Mouse (Mus musculus) layer of hippocampus, adult 2 months (tissue): ENCODE measurements at regions not wholly inside any gene's neighbourhood (a gene's known extent, or its start where the extent isn't known, plus 50 kb on each side); places are given as distances from the start of the nearest gene placed in this dataset.

Experiments used
- DNase-seq, 2 experiments: peaks; one replicate each; pipeline ENCODE4 v3.0.0; 2022; ENCODE audit warnings: low spot score in 2 of 2
- H3K27ac ChIP-seq: fragments of 200-600 bp; 2 replicates; pipeline ENCODE4 v1.8.1; 2022
- H3K4me3 ChIP-seq: fragments of 200-600 bp; 2 replicates; pipeline ENCODE4 v1.8.1; 2022; ENCODE audit warnings: mild to moderate bottlenecking
- CTCF ChIP-seq: fragments of 200-600 bp; conservative IDR thresholded peaks from 2 replicates; pipeline ENCODE4 v1.8.1; 2022; ENCODE audit warnings: antibody characterized with exemption, mild to moderate bottlenecking, moderate library complexity

DNA sequence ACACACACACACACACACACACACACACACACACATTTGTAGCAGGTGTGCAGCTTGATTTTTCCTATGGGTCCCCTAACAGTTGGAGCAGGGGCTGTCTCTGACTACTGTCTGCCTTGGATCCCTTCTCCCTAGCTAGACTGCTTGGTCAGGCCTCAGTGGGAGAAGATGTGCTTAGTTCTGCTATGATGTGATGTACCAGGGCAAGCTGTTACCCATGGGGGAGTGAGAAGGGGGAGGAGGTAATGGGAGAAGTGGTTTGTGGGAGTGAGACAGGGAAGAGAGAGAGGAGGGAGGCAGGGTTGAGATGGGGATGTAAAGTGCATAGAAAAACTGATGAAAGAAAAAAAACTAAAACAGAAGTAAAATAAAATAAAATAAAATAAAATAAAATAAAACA, 218.8 kb upstream of the Smarca2 start:
- H3K4me3 ChIP-seq = no peak overlapping the region
- TF ChIP-seq CTCF = no peak
- H3K27ac ChIP-seq = no peak overlapping the region
- DNase-seq = no peak

DNA sequence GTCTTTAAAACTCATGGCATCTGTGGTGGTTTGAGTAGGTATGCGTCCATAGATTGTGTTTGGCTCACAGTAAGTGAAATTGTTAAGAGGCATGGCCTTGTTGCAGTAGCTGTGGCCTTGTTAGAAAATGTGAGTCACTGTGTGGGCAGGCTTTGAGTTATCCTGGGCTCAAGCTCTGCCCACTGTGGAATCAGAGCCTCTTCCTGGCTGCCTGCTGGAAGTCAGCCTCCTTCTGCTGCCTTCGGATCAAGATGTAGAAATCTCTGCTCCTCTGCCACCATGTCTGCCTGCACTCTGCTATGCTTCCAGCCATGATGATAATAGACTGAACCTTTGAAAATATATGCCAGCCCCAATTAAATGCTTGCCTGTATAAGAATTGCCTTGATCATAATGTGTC, 192.2 kb upstream of the Smarca2 start:
- no peak for DNase-seq
- TF ChIP-seq CTCF = no peak

DNA sequence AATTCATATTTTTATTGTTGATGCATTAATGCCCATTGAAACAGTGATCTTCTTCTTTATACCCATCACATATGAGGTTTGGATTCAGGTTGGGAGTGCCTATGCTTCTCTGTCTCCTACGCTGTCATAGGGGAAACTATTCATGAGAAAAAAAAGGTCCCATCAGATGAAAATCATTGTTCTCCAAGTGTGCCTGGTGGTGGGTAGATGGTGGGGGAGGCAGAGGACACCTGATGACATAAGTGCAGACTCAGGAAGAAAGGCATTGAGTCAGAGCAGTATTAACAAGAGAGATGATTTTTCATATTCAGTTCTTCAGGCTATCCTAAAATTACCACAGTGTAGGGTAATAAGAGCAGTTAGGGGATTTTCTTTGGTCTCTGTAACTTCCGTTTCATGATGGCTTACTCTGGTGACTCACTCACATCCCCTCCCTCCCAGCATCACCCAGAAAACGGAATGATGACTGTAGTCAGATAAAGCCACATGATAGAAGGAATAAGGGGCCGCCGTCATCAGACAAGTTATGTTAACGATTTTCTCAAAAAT, 190.3 kb upstream of the Smarca2 start:
- no peak overlapping the region for H3K4me3 ChIP-seq
- H3K27ac ChIP-seq = no peak overlapping the region
- no peak for DNase-seq
- TF ChIP-seq CTCF = no peak

More for the DNA sequence above, 192.2 kb upstream of the Smarca2 start:
- Histone ChIP-seq H3K4me3 (no peak overlapping the region), H3K27ac (no peak overlapping the region)

DNA sequence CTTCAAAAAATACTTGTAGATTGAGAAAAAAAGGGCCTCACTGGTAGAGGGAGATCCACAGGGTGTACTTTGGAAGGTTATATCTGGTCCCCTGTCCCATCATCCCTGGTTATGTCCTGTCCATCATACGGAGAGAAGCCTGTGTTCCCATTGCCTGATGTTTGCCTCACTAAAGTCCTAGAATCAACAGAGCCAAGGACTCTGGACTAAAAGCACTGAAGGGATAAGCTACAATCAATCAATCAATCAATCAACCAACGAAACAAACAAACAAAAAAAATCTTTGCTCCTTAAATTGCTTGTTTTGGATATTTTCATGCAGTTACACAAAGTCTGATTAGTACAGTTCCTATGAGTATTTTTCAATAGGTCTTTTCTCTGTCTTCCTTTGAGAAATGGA, 185.1 kb upstream of the Smarca2 start:
- no peak for DNase-seq
- Histone ChIP-seq H3K27ac (no peak overlapping the region), H3K4me3 (no peak overlapping the region)

DNA sequence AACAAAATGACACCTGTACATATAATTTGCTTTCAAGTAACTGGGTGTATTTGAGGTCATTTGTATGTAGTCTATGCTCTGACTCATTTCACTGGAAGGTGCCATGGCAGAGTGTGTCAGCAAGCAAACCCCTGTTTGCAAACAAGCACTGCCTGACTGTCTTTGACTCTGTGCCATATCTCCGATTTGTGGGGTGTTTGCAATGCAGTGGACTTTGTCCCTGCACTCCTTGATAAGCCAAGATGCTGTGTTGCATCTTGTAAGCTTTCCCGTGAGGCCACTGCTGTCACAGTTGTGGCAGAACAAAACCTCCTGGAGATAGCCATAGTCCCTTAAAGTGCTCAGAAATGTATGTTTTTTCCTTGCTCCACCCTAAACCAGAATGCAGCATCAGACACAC, 165.7 kb upstream of the Smarca2 start:
- no peak for TF ChIP-seq CTCF
- DNase-seq = no peak
- Histone ChIP-seq H3K4me3 (no peak overlapping the region), H3K27ac (no peak overlapping the region)

More for the DNA sequence above, 185.1 kb upstream of the Smarca2 start:
- no peak for TF ChIP-seq CTCF

DNA sequence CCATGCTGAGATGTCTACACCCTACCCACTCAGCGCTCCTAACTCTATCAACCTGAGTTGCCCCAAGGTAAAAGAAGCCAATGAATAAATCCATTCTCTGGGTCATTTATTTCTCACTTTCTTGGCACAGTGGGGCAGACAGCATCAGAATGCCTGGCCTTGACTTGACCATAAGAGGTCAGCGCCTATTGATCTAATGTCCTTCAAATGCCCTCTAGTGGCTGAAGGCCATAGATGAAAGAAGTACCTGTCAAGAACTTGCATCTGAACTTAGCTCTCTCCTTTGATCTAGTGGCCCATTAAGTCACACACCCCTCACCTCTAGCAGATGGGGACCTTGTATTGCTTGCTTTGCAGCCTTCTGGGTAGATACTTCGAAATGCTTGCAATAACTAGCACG, 159.5 kb upstream of the Smarca2 start:
- Histone ChIP-seq H3K4me3 (no peak overlapping the region), H3K27ac (no peak overlapping the region)
- peak; percentile 74 for TF ChIP-seq CTCF
- no peak for DNase-seq

DNA sequence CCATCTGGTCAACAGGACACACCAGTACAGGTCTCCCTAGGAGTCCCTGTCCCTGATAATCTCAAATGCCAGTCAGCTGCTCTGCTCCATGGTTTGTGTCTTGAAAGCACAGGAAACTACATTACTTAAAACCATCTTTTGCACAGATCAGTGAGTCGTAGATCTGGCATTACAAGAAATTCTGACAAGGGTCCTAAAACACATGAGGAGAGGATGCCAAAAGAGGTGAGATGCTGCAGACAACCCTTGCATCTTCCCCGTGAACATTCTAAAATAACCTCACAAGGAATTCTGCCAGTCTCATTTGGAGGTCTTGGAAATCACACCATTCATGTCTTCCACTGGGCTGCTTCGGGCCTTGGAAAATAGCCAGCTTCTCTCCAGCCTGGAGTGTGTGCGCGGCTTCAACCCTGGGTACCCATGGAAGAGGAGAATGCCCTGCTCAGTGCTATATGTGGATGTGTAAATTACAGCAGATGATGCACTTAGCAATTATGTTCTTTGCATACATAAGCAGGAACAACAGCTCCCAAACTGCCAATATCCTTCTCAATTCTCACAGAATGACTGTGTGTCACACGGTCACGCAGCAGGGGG, 157.3 kb upstream of the Smarca2 start:
- no peak for TF ChIP-seq CTCF
- Histone ChIP-seq H3K4me3 (no peak overlapping the region), H3K27ac (no peak overlapping the region)
- peak in 1 of 2 experiments; percentile 1 for DNase-seq

DNA sequence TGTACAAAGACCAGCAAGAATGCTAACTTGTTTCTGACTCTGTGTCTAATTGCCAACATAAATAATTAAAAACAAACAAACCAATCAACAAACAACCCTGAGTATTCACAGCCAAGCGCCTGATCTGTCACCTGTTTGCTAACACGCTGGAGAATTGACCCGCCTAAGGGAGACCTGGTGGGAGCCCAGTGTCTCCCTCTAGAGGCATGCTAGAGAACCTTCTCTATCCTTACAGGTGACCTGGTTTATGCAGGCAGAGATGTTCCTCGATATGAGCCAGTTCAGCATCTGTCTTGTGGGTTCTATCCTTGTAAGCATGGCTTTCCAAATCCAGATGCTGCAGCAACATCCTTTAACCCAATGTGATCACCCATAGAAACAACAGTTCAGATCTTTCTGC, 143.1 kb upstream of the Smarca2 start:
- H3K27ac ChIP-seq = no peak overlapping the region
- TF ChIP-seq CTCF = peak; percentile 51
- H3K4me3 ChIP-seq = no peak overlapping the region
- no peak for DNase-seq

DNA sequence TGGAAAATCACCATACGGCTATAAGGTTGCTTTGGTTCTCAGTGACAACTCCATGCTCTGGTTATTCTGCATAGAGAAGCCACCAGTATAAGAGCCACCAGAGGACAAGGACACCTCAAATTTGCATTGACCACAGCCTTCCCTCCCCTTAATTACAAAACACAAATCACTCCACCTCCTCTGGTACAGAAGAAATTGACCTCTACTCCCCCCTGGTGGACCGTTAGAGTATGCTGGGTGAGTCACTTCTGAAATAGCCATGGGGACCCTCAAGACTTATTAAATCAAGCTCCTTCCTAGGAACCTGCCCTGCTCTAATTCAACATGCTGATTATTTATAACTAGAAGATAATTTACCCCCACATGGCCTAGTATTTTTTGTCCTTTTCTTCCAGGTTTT, 139.6 kb upstream of the Smarca2 start:
- H3K27ac ChIP-seq = no peak overlapping the region
- no peak overlapping the region for H3K4me3 ChIP-seq
- no peak for DNase-seq
- TF ChIP-seq CTCF = peak; percentile 77

DNA sequence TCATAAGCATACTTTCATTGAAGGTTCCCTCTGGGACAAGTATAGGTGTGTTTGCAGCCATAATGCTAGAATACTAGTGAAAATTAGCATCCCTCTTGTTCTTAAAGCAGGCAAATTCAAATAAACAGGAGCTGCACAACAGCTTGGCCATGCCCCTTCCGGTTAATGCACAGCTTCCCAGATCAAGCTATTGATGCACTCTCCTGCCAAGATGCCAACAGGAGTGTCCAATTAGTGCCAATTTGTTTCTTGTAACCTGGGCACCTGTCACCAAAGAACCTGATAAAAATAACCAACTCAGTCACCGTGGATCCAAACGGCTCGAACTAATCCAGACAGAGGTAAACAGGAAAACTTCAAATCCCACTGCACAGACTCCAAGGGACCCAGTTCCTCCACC, 138.6 kb upstream of the Smarca2 start:
- DNase-seq = no peak
- Histone ChIP-seq H3K4me3 (no peak overlapping the region), H3K27ac (no peak overlapping the region)
- TF ChIP-seq CTCF = no peak

DNA sequence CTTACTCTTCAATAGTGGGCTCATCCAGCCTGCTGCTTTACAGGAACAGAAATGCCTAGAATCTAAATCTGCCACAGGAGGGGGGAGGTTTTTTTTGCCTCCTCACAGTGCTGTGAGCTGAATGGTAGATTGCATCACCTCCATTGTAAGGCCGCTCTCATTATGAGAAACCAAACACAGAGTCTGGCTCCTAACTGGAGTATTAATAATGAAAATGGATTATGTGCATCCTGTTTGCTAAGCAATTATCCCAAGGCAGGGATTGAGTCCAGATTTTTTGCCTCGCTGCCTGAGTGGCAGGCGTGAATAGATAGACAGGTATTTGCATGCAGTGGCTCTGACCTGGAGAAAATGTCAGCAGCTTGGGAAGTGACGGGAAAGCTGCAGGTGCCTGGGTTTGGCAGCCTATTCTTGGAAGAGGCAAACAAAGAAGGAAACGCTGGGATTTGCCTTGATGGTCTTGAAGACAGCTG, 137.6 kb upstream of the Smarca2 start:
- Histone ChIP-seq H3K27ac (no peak overlapping the region), H3K4me3 (no peak overlapping the region)
- DNase-seq = no peak
- no peak for TF ChIP-seq CTCF

DNA sequence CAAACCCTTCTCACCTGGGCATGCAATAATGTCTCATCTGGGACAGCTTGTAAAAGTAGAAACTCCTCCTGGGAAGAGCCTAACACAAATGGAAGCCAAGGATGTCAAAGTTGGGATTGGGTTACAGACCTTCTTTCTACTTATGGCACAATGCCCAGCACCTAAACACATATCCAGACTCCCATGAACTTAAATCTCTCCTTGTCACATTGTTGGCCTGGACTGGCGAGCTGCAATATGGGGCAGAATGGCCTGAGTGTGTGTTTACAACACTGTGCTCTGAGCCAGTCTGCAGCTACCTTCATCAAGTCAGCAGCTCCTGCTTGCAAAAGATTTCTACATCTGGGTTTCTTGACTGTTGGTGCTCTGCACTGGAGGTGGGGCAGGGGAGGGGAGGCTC, 132.2 kb upstream of the Smarca2 start:
- no peak for TF ChIP-seq CTCF
- DNase-seq = no peak
- H3K4me3 ChIP-seq = no peak overlapping the region
- H3K27ac ChIP-seq = no peak overlapping the region

DNA sequence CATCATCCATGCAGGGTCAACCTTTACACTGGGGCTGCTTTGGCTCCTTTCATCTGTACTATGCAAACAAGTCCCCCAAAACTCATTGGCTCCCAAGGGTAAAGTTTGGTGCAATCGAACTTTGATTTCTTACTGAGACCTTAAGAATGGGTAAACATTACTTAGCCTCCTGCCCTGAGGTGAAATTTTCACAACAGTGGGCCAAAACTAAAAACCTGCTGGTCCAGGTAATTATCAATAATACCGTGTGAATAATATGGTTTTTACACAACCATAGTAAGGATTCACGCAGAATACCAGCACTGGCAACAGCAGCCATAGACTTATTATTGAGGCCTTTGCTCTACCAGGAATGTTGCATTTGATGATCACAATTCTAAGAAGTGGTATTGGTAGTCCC, 131.6 kb upstream of the Smarca2 start:
- DNase-seq = no peak
- Histone ChIP-seq H3K27ac (no peak overlapping the region), H3K4me3 (no peak overlapping the region)
- TF ChIP-seq CTCF = no peak

DNA sequence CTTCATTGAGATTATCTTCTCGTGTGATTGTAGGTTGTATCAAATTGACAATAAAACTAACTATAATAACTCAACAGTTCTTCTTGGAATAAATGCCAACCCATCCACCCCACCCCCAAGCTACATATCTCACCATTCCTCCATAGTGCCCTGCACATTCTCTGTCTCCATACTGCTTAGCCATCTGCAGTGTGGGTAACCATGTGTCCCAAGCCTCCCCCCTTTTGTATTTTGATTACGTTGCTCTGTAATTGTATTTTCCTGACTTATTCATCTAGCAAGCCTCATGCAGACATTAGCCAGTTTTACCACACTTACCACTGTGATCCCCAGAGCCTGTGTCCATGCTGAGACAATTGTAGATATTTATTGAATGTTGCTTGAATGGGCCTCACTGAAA, 129.7 kb upstream of the Smarca2 start:
- no peak overlapping the region for H3K27ac ChIP-seq
- DNase-seq = no peak

More for the DNA sequence above, 129.7 kb upstream of the Smarca2 start:
- TF ChIP-seq CTCF = no peak
- no peak overlapping the region for H3K4me3 ChIP-seq
